Mouse (Mus musculus): ENCODE data around the gene Proser1. TPM values are rescaled to one million over a fixed set of nuclear protein-coding genes. Genes with fewer than 3 reads are reported as not detected.

The Proser1 gene
- polyA plus RNA-seq, 1 experiment: 31.3 TPM

- H3K4me3 ChIP-seq (ENCODE audit: low read depth, low read length): no peak overlapping the region
- peaks cover 2% of the 10 kb centered on the region for H3K4me1 ChIP-seq (ENCODE audit: control insufficient read depth, insufficient read depth, low read length)
- H3K27ac ChIP-seq (ENCODE audit: insufficient read depth, low read length): no peak overlapping the region
- no peaks in the 10 kb centered on the region for H3K9me3 ChIP-seq (replicated peaks; ENCODE audit: control insufficient read depth, insufficient read depth, low read length, poor library complexity, severe bottlenecking)
- H3K27me3 ChIP-seq (ENCODE audit: control insufficient read depth, insufficient read depth, low read length, poor library complexity, severe bottlenecking): no peaks in the 10 kb centered on the region
- H3K36me3 ChIP-seq (ENCODE audit: control insufficient read depth, insufficient read depth, low read length, poor library complexity, severe bottlenecking): peaks cover 3% of the 10 kb centered on the region
- H3K9ac ChIP-seq (ENCODE audit: low read depth, poor library complexity, severe bottlenecking): no peak overlapping the region
- TF ChIP-seq EP300 (IDR thresholded peaks at IDR 0.05; ENCODE audit: insufficient read depth, low read depth, low read length) (no peak), CTCF (IDR thresholded peaks at IDR 0.05; ENCODE audit: low read depth, low read length) (no peak), POLR2A (IDR thresholded peaks at IDR 0.05; ENCODE audit: insufficient read depth, low read length) (no peak)
Observed at GRCm38 (mm10) chr3:53466481-53466880, 3.0 kb downstream of the Proser1 start.

- Histone ChIP-seq H3K9me3 (replicated peaks; ENCODE audit: control insufficient read depth, insufficient read depth, low read length, poor library complexity, severe bottlenecking) (no peaks in the 10 kb centered on the region), H3K9ac (ENCODE audit: low read depth, poor library complexity, severe bottlenecking) (no peak overlapping the region), H3K36me3 (ENCODE audit: control insufficient read depth, insufficient read depth, low read length, poor library complexity, severe bottlenecking) (peaks cover 9% of the 10 kb centered on the region), H3K4me3 (ENCODE audit: low read depth, low read length) (no peak overlapping the region), H3K27ac (ENCODE audit: insufficient read depth, low read length) (no peak overlapping the region), H3K27me3 (ENCODE audit: control insufficient read depth, insufficient read depth, low read length, poor library complexity, severe bottlenecking) (no peaks in the 10 kb centered on the region), H3K4me1 (ENCODE audit: control insufficient read depth, insufficient read depth, low read length) (peaks cover 2% of the 10 kb centered on the region)
- TF ChIP-seq POLR2A (IDR thresholded peaks at IDR 0.05; ENCODE audit: insufficient read depth, low read length) (no peak), EP300 (IDR thresholded peaks at IDR 0.05; ENCODE audit: insufficient read depth, low read depth, low read length) (no peak), CTCF (IDR thresholded peaks at IDR 0.05; ENCODE audit: low read depth, low read length) (no peak)
Observed at GRCm38 (mm10) chr3:53467356-53467755, 3.9 kb downstream of the Proser1 start.

DNA sequence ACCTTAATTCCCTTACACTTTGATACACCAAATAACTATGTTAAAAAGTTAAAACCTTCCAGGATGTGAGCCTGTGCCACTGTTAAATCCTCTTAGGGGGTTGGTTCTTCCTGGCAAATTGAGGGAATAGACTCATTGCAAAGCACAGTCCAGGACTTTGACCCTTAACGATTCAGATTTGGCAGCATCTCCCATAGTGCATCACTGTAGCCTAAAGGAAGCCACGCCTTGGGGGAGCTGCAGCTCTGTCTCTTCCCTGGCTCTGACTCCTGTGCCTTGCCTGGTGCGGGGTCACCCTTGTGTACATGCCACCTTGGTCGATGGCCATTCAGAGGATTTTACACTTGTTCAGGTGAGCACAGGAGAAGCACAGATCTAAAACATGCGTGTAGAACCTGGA is 6.2 kb downstream of the Proser1 start:
- Histone ChIP-seq H3K27ac (ENCODE audit: insufficient read depth, low read length) (no peak overlapping the region), H3K4me1 (ENCODE audit: control insufficient read depth, insufficient read depth, low read length) (peaks cover 2% of the 10 kb centered on the region), H3K9me3 (replicated peaks; ENCODE audit: control insufficient read depth, insufficient read depth, low read length, poor library complexity, severe bottlenecking) (no peaks in the 10 kb centered on the region), H3K9ac (ENCODE audit: low read depth, poor library complexity, severe bottlenecking) (no peak overlapping the region), H3K4me3 (ENCODE audit: low read depth, low read length) (no peak overlapping the region), H3K27me3 (ENCODE audit: control insufficient read depth, insufficient read depth, low read length, poor library complexity, severe bottlenecking) (no peaks in the 10 kb centered on the region), H3K36me3 (ENCODE audit: control insufficient read depth, insufficient read depth, low read length, poor library complexity, severe bottlenecking) (peaks cover 23% of the 10 kb centered on the region)
- TF ChIP-seq EP300 (IDR thresholded peaks at IDR 0.05; ENCODE audit: insufficient read depth, low read depth, low read length) (no peak), CTCF (IDR thresholded peaks at IDR 0.05; ENCODE audit: low read depth, low read length) (no peak), POLR2A (IDR thresholded peaks at IDR 0.05; ENCODE audit: insufficient read depth, low read length) (no peak)

DNA sequence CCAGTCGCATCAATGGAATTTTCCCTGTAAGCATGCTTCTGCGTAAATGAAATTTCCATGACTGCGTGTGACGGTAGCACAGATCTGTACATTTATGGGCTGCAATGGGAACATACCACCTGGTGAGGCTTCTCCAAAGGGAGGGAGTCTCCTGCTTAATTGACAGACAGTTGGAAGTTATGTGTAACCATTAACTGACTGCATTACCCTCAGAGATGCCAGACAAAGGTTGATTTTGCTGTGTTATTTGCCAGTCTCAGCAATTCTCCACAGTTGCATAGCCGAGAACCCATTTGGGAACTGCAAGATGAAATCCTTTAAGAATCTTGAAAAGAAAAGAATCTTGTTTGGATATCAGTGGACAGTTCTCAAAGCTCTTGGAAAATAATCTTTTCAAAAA is 8.6 kb downstream of the Proser1 start:
- Histone ChIP-seq H3K36me3 (ENCODE audit: control insufficient read depth, insufficient read depth, low read length, poor library complexity, severe bottlenecking) (peaks cover 34% of the 10 kb centered on the region), H3K4me3 (ENCODE audit: low read depth, low read length) (no peak overlapping the region), H3K27me3 (ENCODE audit: control insufficient read depth, insufficient read depth, low read length, poor library complexity, severe bottlenecking) (no peaks in the 10 kb centered on the region), H3K9me3 (replicated peaks; ENCODE audit: control insufficient read depth, insufficient read depth, low read length, poor library complexity, severe bottlenecking) (no peaks in the 10 kb centered on the region), H3K27ac (ENCODE audit: insufficient read depth, low read length) (no peak overlapping the region), H3K9ac (ENCODE audit: low read depth, poor library complexity, severe bottlenecking) (no peak overlapping the region), H3K4me1 (ENCODE audit: control insufficient read depth, insufficient read depth, low read length) (peaks cover 2% of the 10 kb centered on the region)
- TF ChIP-seq CTCF (IDR thresholded peaks at IDR 0.05; ENCODE audit: low read depth, low read length): no peak

DNA sequence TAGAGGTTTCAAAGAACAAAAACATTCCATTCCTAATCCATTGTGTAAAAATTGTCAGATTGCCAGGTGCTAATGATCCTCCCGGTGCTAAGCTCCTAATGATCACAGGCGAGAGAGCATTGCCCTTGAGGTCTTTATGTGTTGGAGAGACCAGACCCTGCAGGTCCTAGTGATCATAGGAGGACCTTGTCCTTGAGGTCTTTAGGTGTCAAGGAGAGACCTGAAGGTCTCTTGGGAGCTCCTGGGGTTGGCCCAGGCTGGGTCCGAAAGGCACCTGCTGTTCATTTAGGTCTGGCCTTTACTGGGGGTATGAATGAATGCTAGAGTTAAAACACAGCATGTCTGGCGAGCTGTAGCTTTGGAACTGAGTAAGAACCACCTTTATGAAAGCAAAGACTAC is 10.7 kb downstream of the Proser1 start:
- TF ChIP-seq POLR2A (IDR thresholded peaks at IDR 0.05; ENCODE audit: insufficient read depth, low read length) (no peak), CTCF (IDR thresholded peaks at IDR 0.05; ENCODE audit: low read depth, low read length) (no peak), EP300 (IDR thresholded peaks at IDR 0.05; ENCODE audit: insufficient read depth, low read depth, low read length) (no peak)
- Histone ChIP-seq H3K4me3 (ENCODE audit: low read depth, low read length) (no peak overlapping the region), H3K4me1 (ENCODE audit: control insufficient read depth, insufficient read depth, low read length) (peaks cover 1% of the 10 kb centered on the region), H3K36me3 (ENCODE audit: control insufficient read depth, insufficient read depth, low read length, poor library complexity, severe bottlenecking) (peaks cover 34% of the 10 kb centered on the region), H3K9me3 (replicated peaks; ENCODE audit: control insufficient read depth, insufficient read depth, low read length, poor library complexity, severe bottlenecking) (no peaks in the 10 kb centered on the region), H3K27me3 (ENCODE audit: control insufficient read depth, insufficient read depth, low read length, poor library complexity, severe bottlenecking) (no peaks in the 10 kb centered on the region), H3K27ac (ENCODE audit: insufficient read depth, low read length) (no peak overlapping the region), H3K9ac (ENCODE audit: low read depth, poor library complexity, severe bottlenecking) (no peak overlapping the region)

DNA sequence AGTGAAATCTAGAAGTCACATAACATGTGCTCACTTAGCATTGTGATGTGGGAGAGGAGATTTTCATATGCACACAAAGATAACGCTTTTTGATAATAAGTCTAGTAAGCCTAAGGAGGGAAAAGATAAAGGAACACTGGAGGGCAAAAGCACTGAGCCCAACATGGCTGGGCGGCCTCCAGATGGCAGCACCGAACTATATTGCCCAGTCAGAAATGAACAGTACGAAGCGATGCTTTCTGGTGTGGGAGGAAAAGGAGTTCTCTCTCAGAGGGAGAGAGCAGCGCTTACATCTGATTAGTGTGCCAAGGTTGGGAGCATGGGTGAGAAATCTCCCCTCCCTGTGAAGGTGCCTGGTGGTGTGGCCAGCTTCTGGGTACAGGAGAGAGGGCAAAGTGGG is 12.4 kb downstream of the Proser1 start:
- Histone ChIP-seq H3K4me1 (ENCODE audit: control insufficient read depth, insufficient read depth, low read length) (no peaks in the 10 kb centered on the region), H3K9me3 (replicated peaks; ENCODE audit: control insufficient read depth, insufficient read depth, low read length, poor library complexity, severe bottlenecking) (no peaks in the 10 kb centered on the region), H3K9ac (ENCODE audit: low read depth, poor library complexity, severe bottlenecking) (no peak overlapping the region), H3K27me3 (ENCODE audit: control insufficient read depth, insufficient read depth, low read length, poor library complexity, severe bottlenecking) (no peaks in the 10 kb centered on the region), H3K36me3 (ENCODE audit: control insufficient read depth, insufficient read depth, low read length, poor library complexity, severe bottlenecking) (peaks cover 34% of the 10 kb centered on the region), H3K27ac (ENCODE audit: insufficient read depth, low read length) (no peak overlapping the region), H3K4me3 (ENCODE audit: low read depth, low read length) (no peak overlapping the region)
- no peak for TF ChIP-seq POLR2A (IDR thresholded peaks at IDR 0.05; ENCODE audit: insufficient read depth, low read length)
- no peak for TF ChIP-seq EP300 (IDR thresholded peaks at IDR 0.05; ENCODE audit: insufficient read depth, low read depth, low read length)
- TF ChIP-seq CTCF (IDR thresholded peaks at IDR 0.05; ENCODE audit: low read depth, low read length): peak; percentile 67
